Mouse (Mus musculus): Measurements from ENCODE around the gene Mrgpra1.
"Not testable (repeated sequence)": the region's sequence is repeated elsewhere in the genome, so short reads cannot be mapped to it uniquely, and the experiment has no call there.

The Mrgpra1 gene

DNA sequence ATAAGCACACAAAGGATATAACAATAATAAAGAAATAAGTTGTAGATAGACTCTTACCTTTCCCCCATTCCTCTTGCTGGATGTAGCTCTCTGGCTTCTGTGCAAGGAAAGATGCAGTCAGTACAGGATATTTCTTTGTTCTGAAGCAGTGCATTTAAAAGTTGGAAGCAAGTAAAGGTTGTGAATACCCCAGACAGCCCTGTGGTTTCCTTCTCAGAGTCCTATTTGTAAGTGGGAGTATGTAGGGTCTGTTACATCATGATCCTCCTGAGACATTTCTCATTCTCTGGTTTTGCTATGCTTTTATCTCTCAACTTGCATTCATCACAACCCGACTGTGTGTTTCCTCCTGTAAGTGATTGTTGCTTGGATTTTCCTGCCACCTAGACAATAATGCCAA, at the start of gene Mrgpra1:
Gene Mrgpra1, minus strand, starts transcription at position 101 of the 400 bp plus-strand sequence.
- DNase-seq (ENCODE audit: low spot score), result no peak

DNA sequence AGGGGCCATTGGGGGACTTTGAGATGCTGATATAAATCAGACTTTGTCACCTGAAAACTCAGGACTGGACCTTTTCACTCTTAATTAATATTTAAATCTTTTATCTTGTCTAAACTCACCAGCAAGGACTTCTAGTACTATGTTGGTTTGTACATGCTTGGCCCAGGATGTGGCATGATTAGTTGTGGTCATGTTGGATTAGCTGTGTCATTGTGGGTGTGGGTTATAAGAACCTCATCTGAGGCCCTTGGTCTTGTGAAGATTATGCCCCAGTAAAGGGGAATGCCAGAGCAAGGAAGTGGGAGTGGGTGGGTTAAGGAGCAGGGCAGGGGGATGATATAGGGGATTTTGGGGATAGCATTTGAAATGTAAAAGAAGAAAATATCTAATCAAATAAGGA, 47.1 kb upstream of the Mrgpra1 start:
- DNase-seq (ENCODE audit: low spot score), result no peak

DNA sequence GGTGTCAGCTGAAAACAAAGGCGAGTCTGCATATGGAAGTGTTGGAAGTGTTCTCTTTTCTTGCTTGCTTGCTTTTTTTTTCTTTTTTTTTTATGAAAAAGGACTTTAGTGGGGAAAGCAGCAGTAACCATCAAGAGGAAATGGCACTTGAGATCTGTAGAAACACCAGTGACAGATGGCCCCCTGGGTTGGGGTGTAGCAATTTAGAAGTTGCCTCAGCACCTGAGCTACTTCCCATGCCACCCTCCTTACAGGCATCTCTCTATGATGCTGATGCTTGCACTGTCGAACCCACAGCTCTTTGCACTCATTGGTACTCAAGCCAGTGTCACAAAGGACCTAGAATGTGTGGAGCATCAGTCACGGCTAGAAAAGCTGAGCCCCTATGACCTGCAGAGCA, 5.6 kb downstream of the Mrgpra1 start:
- no peak for DNase-seq (ENCODE audit: low spot score)

DNA sequence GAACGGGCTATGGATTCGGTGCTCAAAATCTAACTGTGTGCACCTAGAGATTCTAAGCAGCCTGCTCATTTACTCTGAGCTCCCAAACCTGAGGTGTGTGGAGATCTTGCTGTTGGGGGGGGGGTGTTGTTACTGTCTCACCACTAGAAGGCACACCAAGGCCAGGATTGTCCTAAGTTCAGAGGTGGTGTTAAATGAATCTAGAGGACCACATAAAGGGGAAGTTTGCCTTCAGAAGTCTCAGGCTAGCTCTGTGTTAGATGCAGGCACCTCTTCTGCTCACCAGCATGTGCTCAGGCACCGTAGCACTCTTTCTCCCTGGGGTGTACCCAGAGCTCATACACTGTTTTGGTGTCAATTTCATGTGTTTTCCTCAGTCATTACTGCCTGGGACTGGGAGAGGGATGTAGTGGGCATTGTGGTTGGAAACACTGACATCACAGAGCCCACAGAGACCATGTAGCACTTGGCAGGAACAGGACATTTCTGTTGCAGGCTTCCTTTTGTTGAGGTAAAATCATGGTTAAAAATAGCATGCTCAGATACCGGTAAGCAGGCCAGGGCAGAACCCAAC, 8.0 kb downstream of the Mrgpra1 start:
- DNase-seq (ENCODE audit: low spot score), result no peak

DNA sequence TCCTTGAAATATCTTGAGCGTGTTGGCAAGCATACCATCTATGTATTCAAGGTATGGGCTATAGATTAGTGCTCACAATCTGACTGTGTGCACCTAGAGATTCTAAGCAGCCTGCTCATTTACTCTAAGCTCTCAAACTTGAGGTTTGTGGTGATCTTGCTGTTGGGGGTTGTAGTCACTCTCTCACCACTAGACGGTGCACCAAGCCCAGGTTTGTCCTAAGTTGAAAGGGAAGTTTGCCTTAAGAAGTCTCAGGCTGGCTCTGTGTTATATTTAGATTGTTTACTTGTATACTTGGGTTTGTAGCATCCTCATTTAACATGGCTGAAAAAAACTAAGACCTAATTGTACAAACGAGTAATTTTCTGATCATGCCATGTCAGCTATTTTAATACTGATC, 12.2 kb downstream of the Mrgpra1 start:
- not testable (repeated sequence) for DNase-seq (ENCODE audit: low spot score)

DNA sequence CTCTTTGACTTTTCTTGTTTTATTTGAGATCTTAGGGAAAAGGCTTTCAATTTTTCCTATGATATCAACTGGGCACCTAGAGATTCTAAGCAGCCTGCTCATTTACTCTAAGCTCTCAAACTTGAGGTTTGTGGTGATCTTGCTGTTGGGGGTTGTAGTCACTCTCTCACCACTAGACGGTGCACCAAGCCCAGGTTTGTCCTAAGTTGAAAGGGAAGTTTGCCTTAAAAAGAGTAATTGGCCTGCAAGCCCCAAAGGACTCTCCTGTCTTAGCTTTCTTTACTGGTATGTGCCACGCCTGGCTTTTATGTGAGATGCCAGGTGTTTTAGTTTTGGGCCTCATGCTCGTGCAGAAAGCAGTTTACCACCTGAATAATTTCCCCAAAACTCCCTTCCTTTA, 12.7 kb downstream of the Mrgpra1 start:
- DNase-seq (ENCODE audit: low spot score), result not testable (repeated sequence)

DNA sequence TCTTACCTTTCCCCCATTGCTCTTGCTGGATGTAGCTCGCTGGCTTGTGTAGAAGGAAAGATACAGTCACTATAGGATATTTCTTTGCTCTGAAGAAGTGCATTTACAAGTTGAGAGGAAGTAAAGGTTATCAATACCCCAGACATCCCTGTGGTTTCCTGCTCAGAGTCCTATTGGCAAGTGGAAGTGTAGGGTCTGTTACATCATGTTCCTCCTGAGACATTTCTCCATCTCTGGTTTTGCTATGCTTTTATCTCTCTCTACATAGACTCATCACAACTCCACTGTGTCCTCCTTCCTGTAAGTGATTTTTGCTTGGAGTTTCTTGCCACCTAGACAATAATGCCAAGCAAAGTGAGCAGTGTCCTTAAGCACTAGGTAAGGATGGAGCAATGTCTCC, 35.7 kb downstream of the Mrgpra1 start:
- no peak for DNase-seq (ENCODE audit: low spot score)

DNA sequence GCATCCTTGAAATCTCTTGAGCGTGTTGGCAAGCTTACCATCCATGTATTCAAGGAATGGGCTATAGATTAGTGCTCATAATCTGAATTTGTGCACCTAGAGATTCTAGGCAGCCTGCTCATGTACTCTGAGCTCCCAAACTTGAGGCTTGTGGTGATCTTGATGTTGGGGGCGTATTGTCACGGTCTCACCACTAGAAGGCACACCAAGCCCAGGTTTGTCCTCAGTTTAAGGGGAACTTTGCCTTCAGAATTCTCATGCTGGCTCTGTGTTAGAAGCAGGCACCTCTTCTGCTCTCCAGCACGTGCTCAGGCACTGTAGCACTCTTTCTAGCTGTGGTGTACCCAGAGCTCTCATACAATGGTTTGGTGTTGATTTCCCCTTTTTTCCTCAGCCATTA, 41.8 kb downstream of the Mrgpra1 start:
- DNase-seq (ENCODE audit: low spot score), result no peak

DNA sequence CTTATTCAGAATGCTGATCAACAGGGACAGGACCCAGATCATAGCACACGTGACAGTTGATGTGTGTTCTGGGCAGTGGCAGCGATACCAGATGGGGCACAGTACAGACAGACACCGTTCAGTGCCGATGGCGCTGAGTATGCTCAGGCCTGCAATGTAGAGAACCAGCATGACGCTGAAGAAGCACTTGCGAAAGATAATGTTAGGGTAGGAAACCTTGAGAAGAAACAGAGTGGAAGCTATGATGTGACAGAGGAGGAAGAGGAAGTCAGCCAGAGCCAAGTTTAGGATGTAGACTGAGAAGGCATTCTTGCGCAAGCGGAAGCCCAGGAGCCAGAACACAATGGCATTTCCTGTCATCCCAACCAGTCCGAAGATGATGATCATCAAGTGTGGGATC, 44.2 kb downstream of the Mrgpra1 start:
- no peak for DNase-seq (ENCODE audit: low spot score)

DNA sequence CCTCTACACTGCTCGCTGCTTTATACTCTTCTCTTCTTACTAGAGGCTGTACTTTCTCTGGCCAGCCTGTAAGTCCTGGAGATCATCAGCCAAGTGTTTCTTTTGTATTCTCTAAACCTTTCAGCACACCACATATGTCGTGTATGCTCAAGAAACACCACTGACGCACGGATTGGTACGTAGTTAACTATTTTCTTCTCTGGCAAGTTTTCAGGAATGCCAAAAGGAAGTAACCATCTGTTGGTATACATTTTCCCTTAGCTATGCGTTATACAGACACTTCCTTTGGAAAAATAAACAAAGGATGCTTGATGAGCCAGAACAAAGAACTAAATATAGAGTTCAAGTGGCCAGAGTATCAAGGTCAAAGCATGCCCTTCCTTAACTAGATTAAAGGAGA, 49.4 kb downstream of the Mrgpra1 start:
- DNase-seq (ENCODE audit: low spot score), result not testable (repeated sequence)

DNA sequence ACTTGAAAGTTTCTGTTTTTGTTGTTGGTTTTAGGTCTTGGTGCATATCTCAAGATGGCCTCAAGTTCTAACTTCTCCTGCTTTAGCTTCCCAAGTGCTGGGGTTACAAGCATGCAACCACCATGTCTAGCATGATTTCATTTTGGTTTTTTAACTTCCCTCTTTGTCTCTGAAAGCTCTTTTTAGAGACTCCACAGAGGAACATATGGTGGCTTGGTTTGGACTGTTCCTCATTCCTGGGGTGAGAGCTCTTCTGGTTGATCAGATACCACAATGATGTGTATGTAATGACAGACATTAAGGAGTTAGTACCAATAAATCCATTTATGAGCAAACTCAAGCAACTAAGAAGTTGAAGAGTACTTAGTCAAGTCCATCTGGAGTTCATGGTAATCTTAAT, 54.4 kb downstream of the Mrgpra1 start:
- not testable (repeated sequence) for DNase-seq (ENCODE audit: low spot score)
